Mouse (Mus musculus) lung, postnatal 0 days (tissue): Measurements from ENCODE around the gene Snx9.

Experiments
- CTCF ChIP-seq: IDR thresholded peaks from 2 replicates; pipeline ENCODE4 v1.5.1; 2016; ENCODE audit warnings: antibody characterized with exemption, mild to moderate bottlenecking
- EP300 ChIP-seq: IDR thresholded peaks from 2 replicates; pipeline ENCODE4 v1.6.1; 2016; ENCODE audit warnings: antibody characterized with exemption, mild to moderate bottlenecking, control low read depth

DNA sequence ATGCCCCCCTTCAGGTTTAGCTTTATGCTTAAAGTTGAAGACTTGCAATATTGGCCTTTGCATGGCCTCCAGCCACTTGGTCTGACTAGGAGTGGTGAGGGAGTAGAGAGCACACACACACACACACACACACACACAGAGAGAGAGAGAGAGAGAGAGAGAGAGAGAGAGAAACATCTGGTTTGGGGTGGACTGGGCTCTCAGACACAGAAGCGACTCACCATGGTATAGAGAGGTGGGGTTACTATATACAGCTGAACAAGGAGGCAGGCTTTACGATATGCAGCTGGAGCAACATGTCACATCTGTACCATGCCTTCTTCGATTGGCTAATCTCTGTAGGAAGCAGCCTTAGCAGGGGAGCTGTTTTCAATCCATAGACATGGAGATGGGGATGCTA lies 94.6 kb downstream of the Snx9 start:
- no peak for TF ChIP-seq CTCF
- no peak for TF ChIP-seq EP300
